Mouse (Mus musculus): Measurements from ENCODE around the gene Zbtb20. TPM values are rescaled to one million over a fixed set of nuclear protein-coding genes. Genes with fewer than 3 reads are reported as not detected.

Gene Zbtb20
- total and polyA plus RNA-seq, 3 experiments = 31.1 to 199 (median 161) TPM

- peak overlapping the region; percentile 10; the same call in 1 of the 2 replicates for H3K4me3 ChIP-seq
- TF ChIP-seq POLR2A (IDR thresholded peaks at IDR 0.05; ENCODE audit: insufficient read depth, low read depth, low read length) (no peak), EP300 (IDR thresholded peaks at IDR 0.05; ENCODE audit: insufficient read depth, low read depth, low read length) (no peak), CTCF (IDR thresholded peaks at IDR 0.05) (no peak)
- no peak for DNase-seq
- peak overlapping the region; percentile 34 for H3K27ac ChIP-seq
- H3K9ac ChIP-seq (ENCODE audit: low read depth, low read length) = peak overlapping the region; percentile 20; the same call in 1 of the 2 replicates
- WGBS = 62% methylated on average over 8 of the region's 8 CpGs
- H3K4me1 ChIP-seq (ENCODE audit: control insufficient read depth, insufficient read depth, low read length) = peaks cover 2% of the 10 kb centered on the region; the same call in 1 of the 2 replicates
- H3K36me3 ChIP-seq (ENCODE audit: control insufficient read depth, insufficient read depth, low read length) = no peaks in the 10 kb centered on the region
- H3K79me2 ChIP-seq (replicated peaks; ENCODE audit: control insufficient read depth, insufficient read depth, low read length) = 0 out of 2 replicates have a peak, but pooled peaks cover 2% of the 10 kb centered on the region
- H3K27me3 ChIP-seq (ENCODE audit: control insufficient read depth, insufficient read depth, low read length) = no peaks in the 10 kb centered on the region
- intact Hi-C loops (cut with DNase I) = no loop called here
Observed at GRCm38 (mm10) chr16:43235721-43236159, 360.1 kb downstream of the Zbtb20 start.

- Histone ChIP-seq H3K27me3 (ENCODE audit: control insufficient read depth, insufficient read depth, low read length) (no peaks in the 10 kb centered on the region), H3K79me2 (replicated peaks; ENCODE audit: control insufficient read depth, insufficient read depth, low read length) (0 out of 2 replicates have a peak, but pooled peaks cover 2% of the 10 kb centered on the region), H3K27ac (no peak overlapping the region), H3K4me3 (no peak overlapping the region), H3K9ac (ENCODE audit: low read depth, low read length) (no peak overlapping the region), H3K36me3 (ENCODE audit: control insufficient read depth, insufficient read depth, low read length) (no peaks in the 10 kb centered on the region), H3K4me1 (ENCODE audit: control insufficient read depth, insufficient read depth, low read length) (peaks cover 2% of the 10 kb centered on the region; the same call in 1 of the 2 replicates)
- no peak for DNase-seq
- 76% methylated on average over 2 of the region's 2 CpGs for WGBS
- intact Hi-C loops (cut with DNase I) = no loop called here
- TF ChIP-seq POLR2A (IDR thresholded peaks at IDR 0.05; ENCODE audit: insufficient read depth, low read depth, low read length) = no peak
Observed at GRCm38 (mm10) chr16:43237551-43237950, 361.9 kb downstream of the Zbtb20 start.

GRCm38 (mm10) chr16:43247026-43247425, 371.3 kb downstream of the Zbtb20 start:
- no peak for DNase-seq
- TF ChIP-seq POLR2A (IDR thresholded peaks at IDR 0.05; ENCODE audit: insufficient read depth, low read depth, low read length) = no peak
- no peak for TF ChIP-seq EP300 (IDR thresholded peaks at IDR 0.05; ENCODE audit: insufficient read depth, low read depth, low read length)
- TF ChIP-seq CTCF (IDR thresholded peaks at IDR 0.05) = no peak

GRCm38 (mm10) chr16:43253077-43253476, 377.4 kb downstream of the Zbtb20 start:
- H3K27me3 ChIP-seq (ENCODE audit: control insufficient read depth, insufficient read depth, low read length) = no peaks in the 10 kb centered on the region
- H3K36me3 ChIP-seq (ENCODE audit: control insufficient read depth, insufficient read depth, low read length) = no peaks in the 10 kb centered on the region
- peaks cover 1% of the 10 kb centered on the region; the same call in 1 of the 2 replicates for H3K4me1 ChIP-seq (ENCODE audit: control insufficient read depth, insufficient read depth, low read length)
- TF ChIP-seq POLR2A (IDR thresholded peaks at IDR 0.05; ENCODE audit: insufficient read depth, low read depth, low read length) (no peak), EP300 (IDR thresholded peaks at IDR 0.05; ENCODE audit: insufficient read depth, low read depth, low read length) (no peak), CTCF (IDR thresholded peaks at IDR 0.05) (no peak)
- no peak overlapping the region for H3K9ac ChIP-seq (ENCODE audit: low read depth, low read length)
- H3K4me3 ChIP-seq = no peak overlapping the region
- 15% methylated on average over 2 of the region's 2 CpGs for WGBS
- intact Hi-C loops (cut with DNase I) = loop anchor here (5.0 kb wide), 1 partner anchor 79 kb away; no protein-coding TSS in a partner anchor
- H3K27ac ChIP-seq = no peak overlapping the region
- DNase-seq = no peak
- no peaks in the 10 kb centered on the region for H3K79me2 ChIP-seq (replicated peaks; ENCODE audit: control insufficient read depth, insufficient read depth, low read length)

More at GRCm38 (mm10) chr16:43247026-43247425, 371.3 kb downstream of the Zbtb20 start:
- Histone ChIP-seq H3K9ac (ENCODE audit: low read depth, low read length) (no peak overlapping the region), H3K4me3 (no peak overlapping the region), H3K27ac (no peak overlapping the region), H3K4me1 (ENCODE audit: control insufficient read depth, insufficient read depth, low read length) (peaks cover 2% of the 10 kb centered on the region), H3K79me2 (replicated peaks; ENCODE audit: control insufficient read depth, insufficient read depth, low read length) (no peaks in the 10 kb centered on the region), H3K36me3 (ENCODE audit: control insufficient read depth, insufficient read depth, low read length) (peaks cover 2% of the 10 kb centered on the region; the same call in 1 of the 2 replicates), H3K27me3 (ENCODE audit: control insufficient read depth, insufficient read depth, low read length) (no peaks in the 10 kb centered on the region)
- 68% methylated on average over 5 of the region's 5 CpGs for WGBS
- intact Hi-C loops (cut with DNase I) = loop anchor here (2.0 kb wide), 1 partner anchor 14 kb away; no protein-coding TSS in a partner anchor

- H3K9ac ChIP-seq (ENCODE audit: low read depth, low read length) = no peak overlapping the region
- H3K4me1 ChIP-seq (ENCODE audit: control insufficient read depth, insufficient read depth, low read length) = peaks cover 1% of the 10 kb centered on the region; the same call in 1 of the 2 replicates
- no peak for DNase-seq
- 95% methylated on average over 4 of the region's 4 CpGs for WGBS
- H3K79me2 ChIP-seq (replicated peaks; ENCODE audit: control insufficient read depth, insufficient read depth, low read length) = no peaks in the 10 kb centered on the region
- H3K27ac ChIP-seq = no peak overlapping the region
- intact Hi-C loops (cut with DNase I) = loop anchor here (5.0 kb wide), 1 partner anchor 79 kb away; no protein-coding TSS in a partner anchor
- TF ChIP-seq POLR2A (IDR thresholded peaks at IDR 0.05; ENCODE audit: insufficient read depth, low read depth, low read length) (no peak), EP300 (IDR thresholded peaks at IDR 0.05; ENCODE audit: insufficient read depth, low read depth, low read length) (no peak), CTCF (IDR thresholded peaks at IDR 0.05) (no peak)
- H3K4me3 ChIP-seq = no peak overlapping the region
- H3K36me3 ChIP-seq (ENCODE audit: control insufficient read depth, insufficient read depth, low read length) = no peaks in the 10 kb centered on the region
- H3K27me3 ChIP-seq (ENCODE audit: control insufficient read depth, insufficient read depth, low read length) = no peaks in the 10 kb centered on the region
Observed at GRCm38 (mm10) chr16:43253746-43254145, 378.1 kb downstream of the Zbtb20 start.

GRCm38 (mm10) chr16:43256191-43256899, 380.7 kb downstream of the Zbtb20 start:
- H3K79me2 ChIP-seq (replicated peaks; ENCODE audit: control insufficient read depth, insufficient read depth, low read length) = no peaks in the 10 kb centered on the region
- H3K27ac ChIP-seq = no peak overlapping the region
- peaks cover 1% of the 10 kb centered on the region; the same call in 1 of the 2 replicates for H3K4me1 ChIP-seq (ENCODE audit: control insufficient read depth, insufficient read depth, low read length)
- H3K9ac ChIP-seq (ENCODE audit: low read depth, low read length) = no peak overlapping the region
- DNase-seq = no peak
- WGBS = 91% methylated on average over 3 of the region's 3 CpGs
- no peaks in the 10 kb centered on the region for H3K36me3 ChIP-seq (ENCODE audit: control insufficient read depth, insufficient read depth, low read length)
- TF ChIP-seq POLR2A (IDR thresholded peaks at IDR 0.05; ENCODE audit: insufficient read depth, low read depth, low read length) (no peak), EP300 (IDR thresholded peaks at IDR 0.05; ENCODE audit: insufficient read depth, low read depth, low read length) (no peak), CTCF (IDR thresholded peaks at IDR 0.05) (no peak)
- intact Hi-C loops (cut with DNase I) = no loop called here
- H3K27me3 ChIP-seq (ENCODE audit: control insufficient read depth, insufficient read depth, low read length) = no peaks in the 10 kb centered on the region
- H3K4me3 ChIP-seq = no peak overlapping the region

Measured in heart, adult 2 months (tissue).